Mouse (Mus musculus) layer of hippocampus, postnatal 14 days (tissue): ENCODE results near the gene Dnah2. TPM values are rescaled to one million over a fixed set of nuclear protein-coding genes. Genes with fewer than 3 reads are reported as not detected.

ENCODE experiments used
- DNase-seq, 2 experiments: peaks; one replicate each; pipeline ENCODE4 v3.0.0; 2021 to 2022; ENCODE audit warnings: low spot score in 2 of 2, mixed read lengths in 1 of 2
- long read RNA-seq, 2 experiments: library from polyadenylated mRNA; stranded (forward); transcript quantifications; one replicate each; pipeline ENCODE4 v2.0.0; 2021
- total RNA-seq, 2 experiments: library from RNA; stranded (reverse); gene quantifications; 2 replicates each; pipeline ENCODE4 v1.2.3; 2021

The Dnah2 gene
- total RNA-seq: 1 to 10 TPM; 5.8 to 6.3 TPM
- long read RNA-seq, experiment 1, partial matches to known transcripts: 0 of 1 reads
- long read RNA-seq, experiment 1, other reads (novel, unspliced or antisense): 1 of 1 reads
- long read RNA-seq, experiment 2, partial matches to known transcripts: 0 of 6 reads
- long read RNA-seq, experiment 2, other reads (novel, unspliced or antisense): 6 of 6 reads

DNA sequence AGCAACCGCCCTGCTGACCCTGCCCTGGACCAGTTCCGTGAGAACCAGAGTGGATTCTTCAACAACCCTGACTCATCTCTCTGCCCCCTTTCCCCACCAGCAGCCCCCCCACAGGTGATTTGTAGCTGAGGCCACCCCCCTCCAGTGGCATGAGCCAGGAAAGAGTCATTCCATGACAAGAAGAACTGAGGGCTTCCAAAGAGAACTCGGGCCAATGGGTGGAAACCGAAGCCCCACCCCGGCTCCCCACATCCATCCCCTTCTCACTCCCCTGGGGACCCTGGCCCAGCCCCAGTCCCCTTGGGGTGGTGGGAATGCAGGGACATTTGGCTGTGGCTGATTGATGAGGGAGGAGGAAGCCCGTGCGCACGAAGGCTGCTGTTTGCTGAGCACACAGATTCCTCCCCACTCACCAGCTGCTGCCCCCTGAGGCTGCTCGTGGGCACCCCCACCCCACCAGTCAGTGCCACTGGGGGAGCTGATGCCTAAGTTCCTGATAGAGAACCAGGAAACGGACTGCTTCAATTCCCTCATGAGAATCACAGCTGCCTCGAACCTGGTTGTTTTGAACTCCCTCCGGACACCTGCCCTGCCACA lies at the start of gene Dnah2:
Gene Dnah2, minus strand, starts transcription at position 51 of the 597 bp plus-strand sequence.
- DNase-seq: no peak

DNA sequence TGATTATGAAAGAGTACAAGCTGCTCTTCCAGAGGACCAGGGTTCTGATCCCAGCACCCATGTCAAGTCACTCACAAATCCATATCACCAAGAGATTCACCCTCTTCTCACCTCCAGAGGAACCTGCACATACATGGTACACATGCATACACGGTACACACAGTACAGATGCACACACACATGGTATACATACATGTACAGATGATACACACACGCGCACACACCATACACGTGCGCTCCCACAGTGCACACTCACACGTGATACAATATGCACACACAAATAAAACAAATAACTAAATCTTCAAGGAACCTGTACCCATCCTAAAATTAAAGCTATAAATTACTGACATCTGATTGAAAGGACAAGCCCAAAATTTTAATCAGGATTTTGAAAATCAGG lies 45.9 kb upstream of the Dnah2 start:
- DNase-seq: no peak

DNA sequence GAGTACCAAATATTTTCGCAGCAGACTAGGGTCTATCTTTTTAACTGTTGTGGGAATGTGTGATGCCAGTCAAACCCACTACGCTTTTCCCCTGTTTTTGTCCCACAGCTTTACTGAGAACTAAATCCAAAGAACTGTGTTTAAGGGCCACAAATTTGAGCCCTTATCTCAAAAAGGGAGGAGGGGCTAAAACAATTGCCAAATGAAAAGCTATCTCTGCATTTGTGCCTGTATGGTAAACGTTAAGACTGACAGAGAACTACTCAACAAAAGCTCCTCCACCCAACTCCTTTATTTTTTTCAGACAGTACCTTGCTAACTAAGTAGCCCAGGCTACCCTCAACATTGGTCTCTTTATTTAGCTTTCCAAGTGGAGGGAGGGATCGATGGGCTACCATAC lies 43.9 kb upstream of the Dnah2 start:
- DNase-seq: no peak

DNA sequence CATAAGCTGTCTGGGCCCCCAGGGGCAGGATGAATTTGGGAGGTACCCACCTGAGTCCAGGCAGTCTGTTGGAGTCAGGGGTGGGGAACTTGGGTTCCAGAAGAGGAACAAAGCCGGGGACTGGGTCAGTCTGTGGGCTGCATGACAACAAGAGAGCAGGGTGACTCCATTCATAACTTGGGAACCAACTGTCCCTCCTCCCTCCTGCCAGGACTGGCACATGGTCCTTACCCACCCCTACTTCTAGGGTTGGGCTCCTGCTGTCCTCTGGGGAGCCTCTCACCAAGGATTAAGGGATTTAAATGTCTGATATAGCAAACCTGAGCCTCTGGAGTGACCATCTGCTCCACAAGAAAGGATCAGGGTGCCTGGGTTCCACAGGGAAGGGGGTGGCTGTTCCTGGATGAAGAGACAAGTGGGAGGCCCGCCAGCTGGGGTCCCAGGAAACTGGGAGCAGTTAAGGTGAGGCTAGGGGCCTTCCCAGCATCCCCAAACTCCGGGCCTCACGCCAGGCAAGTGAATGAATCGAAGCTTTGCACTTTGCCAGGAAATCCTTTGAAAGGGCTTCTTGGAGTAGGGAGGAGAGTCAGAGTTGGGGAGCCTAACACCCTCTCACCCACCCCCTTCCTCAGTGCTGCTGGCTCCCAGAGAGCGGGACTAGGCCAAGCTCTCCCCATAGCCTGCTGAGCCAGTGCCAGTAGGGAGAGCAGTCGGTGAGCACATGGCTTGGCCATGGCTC lies 43.2 kb upstream of the Dnah2 start:
- DNase-seq: peak; percentile 84 to 90

DNA sequence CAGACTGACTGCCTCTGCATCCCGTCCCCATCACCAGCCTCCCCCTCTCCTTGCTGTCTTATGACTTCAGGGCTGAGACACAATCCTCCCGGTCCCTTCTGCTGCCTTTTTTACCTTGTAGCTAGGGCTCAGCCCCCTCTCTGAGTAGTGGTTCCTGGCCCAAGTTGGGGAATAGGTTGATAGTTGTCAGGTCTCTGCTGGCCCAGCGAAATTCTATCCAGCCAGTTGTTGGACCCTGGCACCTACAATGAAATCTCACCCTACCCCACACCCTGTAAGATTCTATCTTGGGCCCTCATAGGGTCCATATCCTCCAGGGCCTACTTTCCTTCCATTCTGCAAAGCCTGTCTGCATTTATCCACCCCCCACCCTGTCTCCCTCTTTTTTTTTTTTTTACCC lies 42.5 kb upstream of the Dnah2 start:
- DNase-seq: no peak

DNA sequence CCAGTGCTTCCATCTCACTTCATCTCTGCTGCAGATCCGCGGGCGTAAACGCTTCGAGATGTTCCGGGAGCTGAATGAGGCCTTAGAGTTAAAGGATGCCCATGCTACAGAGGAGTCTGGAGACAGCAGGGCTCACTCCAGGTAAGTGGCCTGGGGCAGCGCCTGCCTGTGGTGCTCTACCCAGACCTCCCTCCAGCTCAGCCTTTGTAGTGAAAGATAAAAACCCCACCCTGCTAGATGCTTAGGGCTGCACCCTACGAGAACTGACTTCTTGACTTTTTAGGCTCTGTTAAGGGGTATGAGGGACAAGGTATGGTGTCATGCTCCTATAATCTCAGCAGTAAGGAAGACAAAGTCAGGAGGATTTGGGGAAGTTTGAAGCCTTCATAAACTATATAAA lies 41.7 kb upstream of the Dnah2 start:
- DNase-seq: no peak

DNA sequence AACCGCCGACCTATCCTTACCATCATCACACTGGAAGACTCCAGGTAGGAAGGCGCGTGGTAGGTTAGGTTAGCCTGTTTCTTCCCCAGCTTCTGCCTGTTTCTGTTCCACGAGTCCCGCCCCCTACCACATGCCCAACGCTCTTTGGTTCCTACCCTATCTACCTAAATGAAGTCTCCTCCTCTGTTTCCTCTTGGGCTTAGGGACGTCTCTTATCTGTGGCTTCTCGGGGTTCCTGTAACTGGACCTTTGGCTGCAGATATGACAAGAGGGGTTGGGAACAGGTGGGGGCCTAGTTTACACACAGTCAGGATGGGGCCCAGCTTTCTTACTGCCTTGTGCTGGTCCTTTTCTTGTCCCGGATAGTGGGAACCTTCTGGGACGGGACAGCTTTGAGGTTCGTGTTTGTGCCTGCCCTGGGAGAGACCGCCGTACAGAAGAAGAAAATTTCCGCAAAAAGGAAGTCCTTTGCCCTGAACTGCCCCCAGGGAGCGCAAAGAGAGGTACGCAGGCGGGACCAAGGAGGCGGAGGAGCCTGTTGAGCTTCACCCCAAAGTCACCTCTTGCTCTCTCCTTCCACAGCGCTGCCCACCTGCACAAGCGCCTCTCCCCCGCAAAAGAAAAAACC lies 40.4 kb upstream of the Dnah2 start:
- no peak for DNase-seq

DNA sequence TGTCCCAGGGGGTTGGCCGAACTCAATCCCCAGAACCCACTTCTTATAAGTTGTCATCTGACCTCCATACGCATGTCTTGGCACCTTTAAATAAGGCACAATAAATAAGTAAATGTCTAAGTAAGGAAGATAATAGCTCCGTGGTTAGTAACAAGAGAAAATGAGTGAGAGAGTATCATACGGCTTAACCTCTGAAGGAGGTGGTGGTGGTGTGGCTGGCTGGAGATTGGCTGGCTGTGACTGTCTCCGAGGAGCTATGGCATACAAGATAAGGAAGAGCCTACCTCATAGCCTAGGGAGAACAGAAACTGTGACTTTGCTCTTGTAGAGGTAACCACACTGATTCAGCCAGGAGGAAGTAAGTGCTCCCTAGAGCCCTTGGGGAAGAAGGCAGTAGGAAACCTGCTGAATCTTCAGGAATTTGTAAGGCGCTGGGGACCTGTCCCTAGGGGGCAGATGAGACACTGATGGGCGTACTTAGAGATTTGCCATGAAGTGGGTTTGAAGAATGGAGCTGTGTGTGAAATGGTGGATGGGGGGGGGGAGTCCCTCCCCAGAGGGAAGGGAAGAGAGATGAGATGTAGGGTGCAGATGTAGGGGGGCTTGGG lies 36.9 kb upstream of the Dnah2 start:
- no peak for DNase-seq

DNA sequence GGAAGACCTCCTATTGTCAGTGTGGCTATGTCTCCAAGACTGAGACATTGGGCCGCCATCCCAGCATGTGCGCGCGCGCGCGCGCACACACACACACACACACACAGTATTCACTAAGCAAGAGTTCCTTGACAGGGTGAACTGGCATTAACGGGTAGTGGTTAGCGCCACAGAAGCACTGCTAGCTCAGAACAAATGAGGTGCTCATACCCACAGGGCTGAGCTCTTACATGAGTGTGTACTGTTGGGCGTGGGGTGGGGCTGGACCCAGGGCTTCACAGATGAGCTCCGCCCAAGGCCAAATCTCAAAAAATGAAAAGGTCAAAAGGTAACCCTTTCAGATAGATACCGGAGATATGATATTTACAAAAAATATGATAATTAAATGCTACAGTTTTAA lies 36.0 kb upstream of the Dnah2 start:
- no peak for DNase-seq

DNA sequence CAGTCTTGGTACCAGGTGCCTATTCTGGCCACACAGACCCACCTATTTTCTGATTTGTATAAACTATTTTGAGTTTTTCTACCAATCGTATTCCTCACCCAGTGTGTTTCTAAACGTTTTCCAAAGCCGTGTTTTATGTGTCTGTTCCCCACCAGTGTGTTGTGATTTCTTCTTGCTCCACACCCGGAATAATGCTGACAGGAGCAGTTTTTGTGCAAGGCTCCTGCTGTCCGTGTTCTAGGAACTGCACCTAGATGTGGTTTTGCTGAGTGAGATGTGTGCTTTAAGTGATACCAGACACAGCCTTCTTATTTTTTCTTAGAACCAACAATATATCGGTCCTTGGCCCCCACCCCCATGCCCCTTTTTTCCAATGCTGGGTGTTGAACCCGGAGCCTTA lies 35.1 kb upstream of the Dnah2 start:
- DNase-seq: no peak

DNA sequence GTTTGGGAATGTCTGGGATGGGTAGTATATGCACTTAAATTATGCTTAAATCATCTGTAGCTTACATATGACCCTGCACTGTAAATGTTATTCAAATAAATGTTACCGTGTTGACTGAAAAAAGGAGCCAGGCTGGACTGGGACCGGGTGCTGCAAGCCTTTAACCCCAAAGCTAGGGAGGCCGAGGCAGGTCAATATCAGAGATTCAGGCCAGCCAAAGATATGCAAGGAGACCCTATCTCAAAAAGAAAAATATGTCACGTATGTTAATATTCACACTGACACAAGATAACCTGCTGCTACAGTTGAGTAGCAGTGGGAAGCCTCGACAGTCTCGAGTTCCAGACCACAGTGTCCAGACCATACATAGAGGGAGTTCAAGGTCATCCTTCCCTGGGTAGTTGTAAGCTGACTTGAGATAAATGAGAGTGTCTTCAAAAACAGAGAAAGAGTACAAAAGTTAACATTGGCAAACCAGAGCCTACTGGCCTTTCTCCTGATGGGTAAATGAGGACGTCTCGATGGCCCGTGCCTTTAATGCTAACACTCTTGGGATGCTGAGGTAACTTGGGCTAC lies 33.4 kb upstream of the Dnah2 start:
- no peak for DNase-seq

DNA sequence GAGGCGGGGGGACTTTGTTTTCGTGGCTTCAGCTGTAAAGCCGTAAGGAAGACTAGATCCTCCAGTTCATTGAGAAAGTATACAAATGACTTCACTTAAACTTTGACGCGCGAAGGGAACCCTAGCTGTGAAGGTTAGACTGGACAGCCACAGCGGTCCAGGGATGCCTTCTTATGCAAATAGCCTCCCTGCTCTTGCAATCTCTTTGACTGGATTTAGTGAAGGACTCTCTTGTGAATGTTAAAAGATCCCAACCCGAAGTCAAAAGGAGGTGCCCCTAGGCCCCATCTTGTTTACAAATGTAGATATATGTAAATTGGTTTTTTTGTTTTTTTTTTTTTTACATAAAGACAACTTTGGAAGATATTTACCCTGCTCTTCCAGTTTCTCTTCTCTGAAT lies 32.9 kb upstream of the Dnah2 start:
- no peak for DNase-seq

DNA sequence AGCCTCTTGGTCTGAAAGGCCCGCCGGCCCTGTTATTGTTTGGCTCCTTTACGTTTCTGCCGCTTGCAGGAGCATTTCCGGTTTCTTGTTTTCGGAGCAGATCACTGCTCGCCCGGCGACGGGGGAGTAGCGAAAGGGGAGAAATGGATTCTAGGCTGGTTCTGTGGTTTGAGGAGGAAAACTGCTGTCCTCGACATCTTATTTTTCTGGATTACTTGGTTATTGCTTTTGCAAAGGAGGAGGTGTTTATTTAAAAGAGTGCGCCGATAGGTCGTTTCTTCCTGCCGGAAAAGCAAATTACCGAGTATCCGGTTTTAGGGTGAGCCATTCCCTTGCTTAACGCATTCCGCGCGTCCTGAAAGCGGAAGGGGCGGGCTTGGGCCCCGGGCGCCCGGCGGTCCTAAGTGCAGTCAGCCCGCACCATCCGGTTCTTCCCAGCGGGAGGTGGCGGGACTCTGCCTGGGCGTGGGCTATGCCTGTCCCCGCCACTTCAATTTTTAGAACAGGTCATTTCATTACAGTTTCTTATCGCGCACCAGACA lies 32.3 kb upstream of the Dnah2 start:
- DNase-seq: peak; percentile 89 to 93

DNA sequence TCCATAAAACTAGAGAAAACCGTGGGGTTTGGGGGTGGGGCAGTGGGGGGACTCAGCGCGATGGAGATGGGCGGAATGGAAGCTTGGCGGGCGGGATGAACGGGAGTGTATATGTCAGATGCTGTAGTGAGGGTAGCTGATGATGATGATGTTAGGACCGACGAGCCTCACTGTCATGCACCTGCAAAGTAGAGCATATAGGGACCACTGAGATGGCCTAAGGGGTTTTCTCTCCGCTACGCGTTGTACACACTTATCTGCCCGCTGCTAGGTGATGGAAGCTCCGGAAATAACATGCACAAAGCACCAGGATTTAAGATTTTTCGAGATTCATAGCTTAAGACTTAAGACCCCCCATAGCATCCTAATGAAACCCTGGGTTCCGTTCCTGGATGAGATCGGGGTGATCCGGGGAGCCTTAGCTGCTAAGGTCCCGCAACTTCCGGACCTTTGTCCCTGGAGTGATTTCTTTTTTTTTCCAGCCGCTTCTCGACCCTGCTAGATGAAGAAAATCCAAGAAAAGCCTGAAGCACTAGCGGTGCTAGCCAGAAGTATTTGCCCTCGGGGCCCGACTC lies 31.7 kb upstream of the Dnah2 start:
- DNase-seq: no peak

DNA sequence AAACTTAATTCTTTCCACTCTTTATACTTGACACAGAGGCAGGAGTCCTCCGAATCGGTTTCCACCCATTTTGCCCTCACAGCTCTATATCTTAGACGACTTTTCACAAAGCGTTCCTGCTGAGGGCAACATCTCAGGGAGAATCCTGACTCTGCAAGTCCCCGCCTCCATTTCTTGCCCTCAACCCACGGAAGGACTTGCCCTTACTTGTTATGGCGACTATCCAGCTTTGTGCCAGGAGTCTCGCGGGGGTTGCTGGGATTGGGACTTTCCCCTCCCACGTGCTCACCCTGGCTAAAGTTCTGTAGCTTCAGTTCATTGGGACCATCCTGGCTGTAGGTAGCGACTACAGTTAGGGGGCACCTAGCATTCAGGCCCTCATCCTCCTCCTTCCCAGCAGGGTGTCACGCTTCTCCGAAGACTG lies 31.2 kb upstream of the Dnah2 start, which contains the start of the genes Wrap53 and Trp53:
Gene Wrap53, minus strand, starts transcription at position 165 of the 424 bp plus-strand sequence.
Gene Trp53, plus strand, starts transcription at position 269 of the 424 bp plus-strand sequence.
- DNase-seq: peak; percentile 82 to 95

DNA sequence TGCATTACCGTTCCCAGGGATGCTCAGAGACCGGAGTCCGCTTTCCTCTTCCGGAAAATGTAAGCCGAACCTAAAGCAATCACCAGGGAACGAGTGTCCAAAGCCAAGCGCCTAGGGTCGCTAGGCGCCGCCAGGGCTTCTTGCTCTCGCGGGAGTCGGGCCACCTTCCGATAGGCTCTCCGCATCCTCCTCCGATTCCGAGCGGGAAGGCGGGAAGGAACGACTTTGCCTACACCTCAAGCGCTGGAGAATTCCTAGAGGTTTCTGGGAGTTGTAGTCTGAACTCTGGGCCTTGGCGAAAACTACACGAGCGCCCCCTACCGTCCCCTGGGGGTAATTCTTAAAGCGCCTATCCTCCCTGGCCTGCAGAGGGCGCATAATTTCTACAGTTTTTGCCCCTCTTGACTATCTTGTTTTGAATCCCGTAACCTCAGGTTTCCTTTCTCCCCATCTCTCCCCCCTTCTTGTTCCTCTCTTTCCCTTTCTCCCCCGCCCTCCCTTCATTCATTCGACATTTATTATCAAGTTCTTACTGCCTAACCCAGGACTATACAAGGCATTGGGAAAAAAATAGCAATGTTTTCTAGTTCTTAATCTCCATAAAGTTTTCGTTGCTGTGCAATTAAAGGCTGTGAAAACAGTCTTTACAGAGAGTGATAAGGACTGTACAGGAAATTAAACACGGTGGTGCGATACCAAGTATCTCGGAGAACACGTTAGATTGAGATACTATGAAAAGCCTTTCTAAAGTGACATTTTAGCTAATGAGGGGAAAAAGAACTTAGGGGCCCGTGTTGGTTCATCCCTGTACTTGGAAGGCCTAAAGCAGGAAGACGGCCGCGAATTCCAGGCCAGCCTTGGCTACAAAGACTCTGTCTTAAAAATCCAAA lies 30.5 kb upstream of the Dnah2 start:
- peak; percentile 98 to 99 for DNase-seq

DNA sequence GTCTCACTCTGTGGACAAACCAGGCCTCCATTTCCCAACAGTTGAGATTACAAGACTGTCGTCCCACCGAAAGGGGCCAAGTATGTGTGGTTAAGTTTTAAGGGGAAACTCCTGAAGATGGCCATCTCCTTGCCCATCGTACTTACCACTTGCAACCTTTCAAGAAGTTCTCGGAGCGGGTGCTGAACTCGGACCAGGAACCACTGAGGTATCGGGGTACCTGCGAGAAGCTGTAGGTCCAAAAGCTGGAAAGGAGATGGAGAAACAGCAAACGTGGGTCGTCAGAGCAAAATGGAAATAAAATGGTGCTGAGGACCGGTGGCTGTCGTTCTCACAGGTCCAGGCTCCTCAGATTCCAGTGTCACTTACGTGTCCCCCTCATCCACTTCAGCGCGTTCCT lies 29.4 kb upstream of the Dnah2 start:
- DNase-seq: no peak

DNA sequence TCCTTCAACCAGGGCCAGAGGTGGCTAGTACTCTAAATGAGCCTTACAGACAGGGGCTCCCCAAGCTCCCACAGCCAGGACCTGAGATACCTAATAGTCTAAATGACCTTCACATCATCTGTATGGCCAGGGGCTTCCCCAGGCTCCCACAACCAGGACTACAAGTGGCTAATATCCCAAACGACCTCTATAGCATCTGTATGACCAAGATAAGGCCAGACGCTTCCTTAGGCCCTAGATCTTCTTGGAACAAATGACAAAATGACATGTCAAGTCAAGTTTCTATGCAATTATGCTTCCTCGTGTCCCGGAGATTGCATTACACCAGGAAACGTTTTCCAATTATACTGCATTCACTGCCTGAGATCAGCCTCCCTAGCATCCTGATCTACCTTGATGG lies 27.4 kb upstream of the Dnah2 start:
- DNase-seq: no peak

DNA sequence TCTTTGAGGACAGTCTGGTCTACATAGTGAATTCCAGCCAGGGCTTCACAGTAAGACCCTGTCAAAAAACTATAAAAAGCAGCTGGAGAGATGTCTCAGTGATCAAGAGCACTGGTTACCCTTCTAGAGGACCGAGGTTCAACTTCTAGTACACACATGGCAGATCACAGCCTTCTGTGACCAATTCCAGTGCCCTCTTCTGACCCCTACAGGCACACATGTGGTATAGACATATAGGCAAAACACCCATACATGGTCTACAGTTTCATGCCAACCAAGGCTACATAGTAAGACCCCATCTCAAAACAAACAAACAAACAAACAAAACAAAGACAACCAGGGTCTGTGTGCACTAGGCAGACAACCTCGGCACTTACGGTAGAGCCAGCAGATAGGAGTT lies 26.3 kb upstream of the Dnah2 start:
- no peak for DNase-seq

DNA sequence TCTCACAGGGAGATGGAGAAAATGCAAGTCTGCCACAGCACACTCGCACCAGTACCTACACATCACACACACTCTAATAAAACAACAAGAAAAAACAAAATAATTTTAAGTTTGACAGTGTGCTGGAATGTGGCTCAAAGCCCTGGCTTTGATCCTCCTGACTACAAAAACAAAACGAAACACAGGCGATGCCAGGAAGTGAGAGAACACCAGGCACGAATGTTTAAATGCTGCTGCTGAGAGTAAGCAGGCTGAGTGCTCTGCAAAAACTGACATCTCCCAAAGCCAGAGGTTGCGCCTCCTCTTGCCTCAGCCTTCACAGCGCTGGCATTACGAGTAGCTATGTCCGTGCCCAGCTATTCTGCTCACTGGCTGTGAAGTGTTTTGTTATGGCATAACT lies 16.2 kb upstream of the Dnah2 start:
- no peak for DNase-seq
